Mouse (Mus musculus) cerebellum, adult 9-10 months (tissue): ENCODE results near the gene Ssrp1.

Experiments used
- DNase-seq: peaks from one replicate; pipeline ENCODE4 v3.0.0; 2022

Ssrp1 gene

GRCm38 (mm10) chr2:85038336-85038735 lies 1.3 kb downstream of the Ssrp1 start:
- DNase-seq = no peak

- DNase-seq = no peak
Observed at GRCm38 (mm10) chr2:85043623-85044022, 6.6 kb downstream of the Ssrp1 start.

GRCm38 (mm10) chr2:85046222-85046621 lies 9.2 kb downstream of the Ssrp1 start:
- DNase-seq = no peak

GRCm38 (mm10) chr2:85047081-85047480 lies 10.0 kb downstream of the Ssrp1 start:
- no peak for DNase-seq

GRCm38 (mm10) chr2:85047596-85048167 lies 10.6 kb downstream of the Ssrp1 start, which contains the start of gene Tnks1bp1:
TSS of gene Tnks1bp1 (plus strand) at chr2:85048022.
- peak; percentile 98 for DNase-seq

GRCm38 (mm10) chr2:85048168-85048751 lies 11.2 kb downstream of the Ssrp1 start:
- DNase-seq = peak; percentile 72

- peak; percentile 60 for DNase-seq
Observed at GRCm38 (mm10) chr2:85049277-85049676, 12.2 kb downstream of the Ssrp1 start.

GRCm38 (mm10) chr2:85050001-85050634 lies 13.1 kb downstream of the Ssrp1 start:
- DNase-seq = no peak

- DNase-seq = no peak
Observed at GRCm38 (mm10) chr2:85050746-85051145, 13.7 kb downstream of the Ssrp1 start.

GRCm38 (mm10) chr2:85053192-85053816 lies 16.3 kb downstream of the Ssrp1 start:
- no peak for DNase-seq

GRCm38 (mm10) chr2:85056711-85057110 lies 19.7 kb downstream of the Ssrp1 start:
- DNase-seq = no peak

GRCm38 (mm10) chr2:85059677-85060076 lies 22.6 kb downstream of the Ssrp1 start:
- DNase-seq = no peak

- no peak for DNase-seq
Observed at GRCm38 (mm10) chr2:85060591-85061060, 23.6 kb downstream of the Ssrp1 start.

- DNase-seq = no peak
Observed at GRCm38 (mm10) chr2:85061107-85061541, 24.1 kb downstream of the Ssrp1 start.

GRCm38 (mm10) chr2:85065141-85065875 lies 28.3 kb downstream of the Ssrp1 start:
- no peak for DNase-seq

- no peak for DNase-seq
Observed at GRCm38 (mm10) chr2:85066937-85067336, 29.9 kb downstream of the Ssrp1 start.

GRCm38 (mm10) chr2:85067903-85068625 lies 31.0 kb downstream of the Ssrp1 start:
- DNase-seq = no peak

GRCm38 (mm10) chr2:85068626-85069025 lies 31.6 kb downstream of the Ssrp1 start:
- no peak for DNase-seq

GRCm38 (mm10) chr2:85070086-85070485 lies 33.1 kb downstream of the Ssrp1 start:
- no peak for DNase-seq

GRCm38 (mm10) chr2:85071921-85072320 lies 34.9 kb downstream of the Ssrp1 start:
- no peak for DNase-seq

GRCm38 (mm10) chr2:85073751-85074150 lies 36.7 kb downstream of the Ssrp1 start:
- DNase-seq = no peak
